Mouse (Mus musculus) T-helper 2 cell (primary cell): Measurements from ENCODE around the gene Map3k20.

Source experiments
- in situ Hi-C: fragments of 300-600 bp; cut with MboI, MseI; formaldehyde crosslinking; loops from one replicate; pipeline ENCODE4 v1.15.1; 2025; ENCODE audit warnings: high pct_unique_total_duplicates

Gene Map3k20

DNA sequence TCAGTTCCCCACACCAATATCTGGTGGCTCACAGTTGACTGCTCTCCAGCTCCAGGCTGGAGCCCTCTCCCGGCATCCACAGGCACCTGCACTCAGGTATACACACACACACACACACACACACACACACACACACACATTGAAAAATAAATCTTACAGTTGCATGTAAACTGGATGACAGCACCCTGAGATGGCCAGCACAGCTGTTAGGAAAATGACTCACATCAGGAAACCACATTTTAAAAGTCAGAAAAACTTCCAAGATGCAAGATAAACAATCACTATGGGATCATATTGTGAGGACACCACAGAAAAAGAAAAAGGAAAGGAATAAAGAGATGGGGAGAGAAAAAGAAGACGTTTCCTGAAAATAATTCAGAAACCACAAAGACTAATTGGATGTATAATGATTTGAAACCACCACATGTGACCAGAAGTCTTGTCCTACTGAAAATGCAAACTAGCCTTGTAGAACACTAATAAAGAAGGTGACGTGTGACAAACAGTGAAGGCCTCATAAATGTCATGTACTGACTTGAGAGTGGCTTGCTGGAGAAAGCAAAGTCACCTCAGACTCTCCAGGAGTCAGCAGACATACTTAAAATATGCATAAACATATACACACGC is 7.1 kb upstream of the Map3k20 start:
- in situ Hi-C loops, result no loop called here

GRCm38 (mm10) chr2:72280524-72280923 is 4.9 kb upstream of the Map3k20 start:
- in situ Hi-C loops, result loop anchor here (10.0 kb wide), 1 partner anchor 574 kb away; no protein-coding TSS in a partner anchor

DNA sequence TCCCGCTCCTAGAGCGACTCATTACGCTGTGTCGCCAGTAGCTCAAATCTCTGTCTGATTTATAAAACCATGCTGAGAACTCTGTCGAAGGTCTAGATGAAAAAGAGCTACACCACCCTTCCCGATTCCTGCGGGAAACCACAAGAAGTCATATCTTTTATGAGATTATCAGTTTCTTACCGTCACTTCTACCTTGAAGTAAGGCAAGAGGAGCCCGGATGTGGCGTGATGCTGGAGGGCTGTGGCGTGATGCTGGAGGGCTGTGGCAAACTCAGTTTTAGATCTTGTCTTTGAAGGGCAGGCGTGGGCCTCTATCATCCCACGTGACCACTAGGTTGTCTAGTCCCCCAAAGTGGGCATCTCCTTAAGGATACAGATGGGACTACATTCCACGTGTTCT is 3.5 kb upstream of the Map3k20 start:
- in situ Hi-C loops, result loop anchor here (10.0 kb wide), 1 partner anchor 573 kb away; no protein-coding TSS in a partner anchor

GRCm38 (mm10) chr2:72282733-72283132 is 2.7 kb upstream of the Map3k20 start:
- in situ Hi-C loops, result loop anchor here (10.0 kb wide), 1 partner anchor 572 kb away; no protein-coding TSS in a partner anchor

GRCm38 (mm10) chr2:72284689-72285088 is 748 bp upstream of the Map3k20 start:
- in situ Hi-C loops, result loop anchor here (10.0 kb wide), 1 partner anchor 570 kb away; no protein-coding TSS in a partner anchor

DNA sequence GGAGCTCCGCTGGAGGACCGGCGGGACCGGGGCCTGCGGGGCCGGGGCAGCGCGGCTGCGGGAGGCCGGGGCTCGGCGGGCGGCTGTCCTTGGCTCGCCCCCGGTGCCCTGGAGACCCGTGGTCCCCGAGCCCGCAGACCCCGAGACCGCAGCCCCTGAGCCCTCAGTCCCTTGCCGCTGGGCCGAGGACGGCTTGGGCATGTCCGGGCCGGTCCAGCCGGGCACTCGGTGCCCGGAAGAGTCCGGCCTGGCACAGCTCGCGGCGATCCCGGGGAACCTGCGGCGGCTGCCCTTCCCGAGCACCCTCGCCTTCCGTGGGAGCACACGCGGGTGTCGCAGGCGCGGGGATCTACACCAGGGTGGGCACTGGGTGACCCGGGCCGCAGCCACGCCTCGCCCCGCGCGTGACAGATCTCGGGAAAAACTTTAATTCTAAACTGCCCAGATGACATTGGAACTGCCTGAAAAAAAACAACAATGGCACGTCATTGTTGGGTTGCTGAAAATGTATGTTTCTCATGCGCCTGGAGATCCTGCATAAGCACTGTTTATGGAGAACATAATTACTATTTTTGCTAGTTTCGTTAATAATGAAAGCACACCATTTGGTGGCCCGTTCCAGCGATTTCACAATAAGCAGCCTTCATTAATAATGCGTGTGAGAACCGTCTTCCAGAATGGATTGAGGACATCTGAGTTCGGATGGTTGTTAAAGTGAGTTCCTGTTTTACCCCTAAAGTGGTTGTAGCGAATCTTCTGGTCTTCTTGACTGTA is 638 bp downstream of the Map3k20 start:
- in situ Hi-C loops, result loop anchor here (10.0 kb wide), 1 partner anchor 569 kb away; no protein-coding TSS in a partner anchor

DNA sequence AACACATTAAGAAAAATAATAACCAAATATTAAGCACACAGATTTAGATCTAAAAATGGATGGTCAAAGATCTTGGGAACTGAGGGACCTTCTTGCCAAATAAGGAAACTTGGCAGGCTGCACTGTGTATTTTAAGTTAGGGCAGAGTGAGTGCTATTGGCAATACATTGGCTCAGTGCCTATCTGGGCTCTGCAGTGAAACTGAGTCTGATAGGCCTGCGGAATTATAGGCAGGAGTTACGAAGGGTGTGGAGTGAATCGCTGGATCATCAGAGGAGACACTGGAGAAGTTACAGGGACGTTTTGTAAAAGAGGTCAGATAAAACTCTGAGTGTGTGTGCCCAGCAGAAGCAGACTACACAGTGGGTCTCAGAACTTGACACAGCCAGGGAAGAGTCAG is 1.7 kb downstream of the Map3k20 start:
- in situ Hi-C loops, result loop anchor here (10.0 kb wide), 1 partner anchor 568 kb away; no protein-coding TSS in a partner anchor

GRCm38 (mm10) chr2:72288932-72289534 is 3.6 kb downstream of the Map3k20 start:
- in situ Hi-C loops, result loop anchor here (10.0 kb wide), 1 partner anchor 566 kb away; no protein-coding TSS in a partner anchor

DNA sequence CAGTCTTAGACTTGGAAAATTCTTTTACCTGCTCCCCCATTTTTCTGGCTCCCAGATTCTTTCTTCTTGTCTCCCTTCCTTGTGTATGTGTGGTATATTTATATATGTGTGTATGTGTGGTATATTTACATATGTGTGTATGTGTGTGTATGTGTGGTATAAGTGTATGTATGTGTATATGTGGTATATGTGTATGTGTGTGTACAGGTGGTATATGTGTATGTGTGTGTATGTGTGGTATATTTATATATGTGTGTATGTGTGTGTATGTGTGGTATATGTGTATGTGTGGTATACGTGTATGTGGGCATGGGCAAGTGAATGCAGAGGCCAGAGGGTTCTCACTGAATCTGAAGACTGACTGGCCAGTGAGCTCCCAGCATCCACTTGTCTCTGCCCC is 5.7 kb downstream of the Map3k20 start:
- in situ Hi-C loops, result no loop called here

DNA sequence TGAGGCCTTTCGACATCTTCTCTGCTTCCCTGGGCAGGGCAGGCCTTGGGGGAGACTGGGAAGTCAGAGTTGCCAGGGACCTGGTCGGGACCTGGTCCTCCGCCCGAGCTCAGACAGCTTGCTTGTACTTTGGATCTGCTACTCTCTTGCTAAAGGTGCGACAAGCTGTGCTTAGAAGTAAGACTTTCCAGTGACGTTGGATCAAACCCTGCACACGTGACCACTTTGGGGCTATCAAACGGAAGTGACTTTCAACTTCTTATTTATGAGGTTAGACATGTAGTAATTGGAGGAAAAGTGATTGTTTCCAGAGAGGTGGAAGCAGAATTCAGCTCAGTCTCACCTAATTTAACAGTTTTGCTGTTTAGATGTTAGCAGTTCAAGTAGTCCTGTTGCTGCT is 7.1 kb downstream of the Map3k20 start:
- in situ Hi-C loops, result no loop called here

- in situ Hi-C loops, result no loop called here
Observed at GRCm38 (mm10) chr2:72294994-72295393, 9.6 kb downstream of the Map3k20 start.

GRCm38 (mm10) chr2:72296984-72297715 is 11.7 kb downstream of the Map3k20 start:
- in situ Hi-C loops, result no loop called here

- in situ Hi-C loops, result no loop called here
Observed at GRCm38 (mm10) chr2:72297716-72298082, 12.3 kb downstream of the Map3k20 start.

DNA sequence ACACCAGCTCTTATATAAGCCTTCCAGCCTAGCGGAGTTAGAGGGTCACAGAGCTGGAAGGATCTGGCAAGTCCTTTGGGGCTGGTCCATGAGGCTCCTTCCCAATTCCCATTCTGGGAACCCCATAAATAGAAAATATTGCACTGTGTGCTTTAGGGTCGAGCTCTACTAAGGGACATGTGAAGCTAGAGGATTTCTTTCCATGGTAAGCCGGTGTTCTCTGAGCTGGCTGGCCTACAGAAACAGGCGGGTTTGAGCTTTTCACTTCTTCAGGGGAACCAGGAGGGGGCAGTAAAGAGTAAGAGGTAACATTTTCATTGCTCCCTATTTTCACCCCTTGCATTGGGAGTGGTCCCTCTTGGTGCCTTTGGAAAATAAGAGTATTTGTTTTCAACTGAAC is 13.0 kb downstream of the Map3k20 start:
- in situ Hi-C loops, result no loop called here

- in situ Hi-C loops, result loop anchor here (10.0 kb wide), 1 partner anchor 47 kb away; no protein-coding TSS in a partner anchor
Observed at GRCm38 (mm10) chr2:72301194-72301916, 15.9 kb downstream of the Map3k20 start.

GRCm38 (mm10) chr2:72305738-72306137 is 20.3 kb downstream of the Map3k20 start:
- in situ Hi-C loops, result loop anchor here (10.0 kb wide), 1 partner anchor 51 kb away; no protein-coding TSS in a partner anchor

- in situ Hi-C loops, result loop anchor here (10.0 kb wide), 1 partner anchor 54 kb away; no protein-coding TSS in a partner anchor
Observed at GRCm38 (mm10) chr2:72308351-72308750, 22.9 kb downstream of the Map3k20 start.

- in situ Hi-C loops, result loop anchor here (10.0 kb wide), 1 partner anchor 54 kb away; no protein-coding TSS in a partner anchor
Observed at GRCm38 (mm10) chr2:72308981-72309380, 23.5 kb downstream of the Map3k20 start.

GRCm38 (mm10) chr2:72311486-72311885 is 26.0 kb downstream of the Map3k20 start:
- in situ Hi-C loops, result no loop called here

GRCm38 (mm10) chr2:72313312-72313711 is 27.9 kb downstream of the Map3k20 start:
- in situ Hi-C loops, result no loop called here

GRCm38 (mm10) chr2:72318421-72318820 is 33.0 kb downstream of the Map3k20 start:
- in situ Hi-C loops, result no loop called here
